Mouse (Mus musculus) cerebellum, adult 9-10 months (tissue): ENCODE data around the gene Sp3.
"Not testable (repeated sequence)": the region's sequence is repeated elsewhere in the genome, so short reads cannot be mapped to it uniquely, and the experiment has no call there.

Experiments used
- DNase-seq: peaks from one replicate; pipeline ENCODE4 v3.0.0; 2022

The Sp3 gene

DNA sequence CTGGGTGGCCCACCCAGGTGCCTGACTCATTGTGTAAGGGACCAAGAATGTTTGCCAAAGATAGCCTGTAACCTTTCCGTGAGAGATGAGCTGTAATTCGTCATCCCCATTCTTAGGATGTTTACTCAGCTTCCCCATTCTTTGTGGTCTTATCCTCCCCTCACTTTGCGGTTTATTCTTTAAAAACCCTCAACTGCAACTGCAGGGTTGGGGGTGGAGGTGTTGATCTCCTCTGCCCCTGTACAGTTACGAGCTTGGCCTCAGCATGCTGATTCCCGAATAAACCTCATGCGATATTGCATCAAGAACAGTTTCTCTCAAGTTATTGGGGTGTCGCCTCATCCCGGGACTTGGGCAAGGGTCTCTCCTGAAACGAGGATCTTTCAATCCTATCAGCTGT, 8.7 kb upstream of the Sp3 start:
- DNase-seq: not testable (repeated sequence)

DNA sequence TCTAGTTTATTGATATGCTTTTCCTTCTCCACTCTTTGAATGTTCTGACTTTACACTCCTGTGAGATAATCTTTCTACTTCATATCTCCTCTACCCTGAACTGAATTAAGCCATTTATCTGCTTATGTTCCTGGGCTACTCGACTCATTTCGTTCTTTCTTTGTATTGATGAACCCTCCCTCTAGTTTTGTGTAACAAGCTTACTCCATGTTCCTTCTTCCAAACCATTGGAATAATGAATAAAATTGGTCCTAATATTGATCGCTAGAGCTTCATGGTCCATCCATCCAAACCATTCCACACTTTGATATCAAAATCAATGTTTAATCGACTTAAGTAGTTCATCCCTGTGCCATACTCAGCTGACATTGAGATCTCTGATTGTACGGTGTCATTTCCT, 6.4 kb upstream of the Sp3 start, which contains the start of gene Gm11084:
Gene Gm11084, minus strand, starts transcription at position 101 of the 400 bp plus-strand sequence.
- DNase-seq: no peak

DNA sequence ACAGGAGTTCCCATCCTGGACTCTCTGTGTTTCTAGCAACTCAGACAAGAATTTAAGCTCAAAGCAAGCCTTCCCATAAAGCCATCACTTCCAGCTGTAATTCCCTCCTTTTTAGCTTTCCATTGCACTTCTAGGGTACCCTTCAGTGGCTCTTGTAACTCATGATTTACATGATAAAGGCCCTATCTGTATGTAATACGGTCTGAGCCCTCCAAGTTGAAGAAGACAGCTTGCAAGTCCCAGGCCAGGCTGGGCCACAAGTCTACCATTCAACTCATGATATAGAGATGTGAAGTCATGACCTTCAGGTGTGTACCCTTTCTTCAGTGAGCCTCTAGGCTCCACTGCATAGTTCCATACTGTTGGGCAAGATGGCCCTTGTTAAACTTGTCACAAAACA, 5.3 kb upstream of the Sp3 start:
- no peak for DNase-seq

DNA sequence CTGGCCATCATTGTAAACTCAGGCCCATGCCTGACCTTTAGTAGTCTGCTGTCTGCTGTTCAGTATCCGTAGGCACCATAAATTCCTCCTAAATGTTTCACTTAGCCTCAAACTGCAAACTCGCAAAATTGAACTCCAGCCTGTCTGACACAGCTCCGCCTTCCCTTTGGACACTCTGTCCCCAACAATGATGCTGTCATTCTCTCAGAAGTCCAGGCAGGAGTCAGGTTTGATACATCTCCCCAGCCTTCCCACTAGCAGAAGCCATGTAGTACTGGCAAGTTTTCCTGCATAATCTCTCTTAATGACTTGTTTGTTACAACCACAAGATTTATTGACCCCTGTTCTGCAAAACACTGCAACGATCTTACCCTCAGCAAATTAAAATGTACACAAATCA, 4.6 kb upstream of the Sp3 start:
- no peak for DNase-seq

DNA sequence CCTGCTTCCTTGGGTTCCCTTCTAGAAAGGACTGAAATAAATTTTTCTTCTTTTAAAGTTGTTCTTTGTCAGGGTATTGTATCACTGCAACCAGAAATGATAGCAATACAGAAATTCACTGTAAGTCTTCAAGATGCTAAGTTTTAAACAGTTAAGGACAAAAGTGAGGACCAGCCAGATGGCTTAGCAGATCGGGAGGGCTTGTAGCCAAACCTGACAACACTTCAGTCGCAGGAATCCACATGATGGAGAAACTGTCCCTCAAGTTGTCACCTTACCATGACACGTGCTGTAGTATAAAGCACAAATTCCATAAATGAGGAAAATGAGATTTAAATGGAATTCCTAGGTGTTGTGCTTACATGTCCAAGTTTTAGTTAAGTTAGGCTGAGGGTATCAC, 3.0 kb upstream of the Sp3 start:
- no peak for DNase-seq

DNA sequence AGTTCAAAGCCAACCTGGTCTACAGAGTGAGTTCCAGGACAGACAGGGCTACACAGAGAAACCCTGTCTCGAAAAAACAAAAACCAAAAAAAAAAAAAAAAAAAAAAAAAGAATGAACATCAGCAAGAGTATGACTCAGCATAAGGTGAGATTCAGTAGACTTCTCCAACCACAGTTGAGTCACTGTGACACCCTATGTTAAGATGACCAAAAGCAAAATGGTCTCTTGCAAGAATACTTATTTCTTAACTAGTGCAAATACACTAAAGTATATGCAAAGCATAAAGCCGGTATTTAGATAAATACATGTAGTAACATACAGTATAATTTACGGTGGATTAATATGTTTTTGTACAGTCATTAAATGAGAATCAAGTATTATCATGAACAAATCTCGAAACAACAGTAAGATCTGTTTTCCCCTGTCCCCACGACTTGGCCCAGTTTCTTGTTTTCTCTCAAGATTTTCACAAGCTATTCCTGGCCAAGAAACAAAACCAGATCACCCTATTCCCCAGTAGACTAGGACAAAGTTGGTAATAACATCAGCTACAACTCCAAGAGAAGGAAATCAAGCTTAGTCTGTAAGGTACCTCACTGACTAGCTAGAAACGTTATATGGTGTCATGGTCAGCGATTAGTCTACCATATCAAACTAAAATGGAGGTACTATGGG, 2.0 kb upstream of the Sp3 start:
- peak; percentile 29 for DNase-seq

DNA sequence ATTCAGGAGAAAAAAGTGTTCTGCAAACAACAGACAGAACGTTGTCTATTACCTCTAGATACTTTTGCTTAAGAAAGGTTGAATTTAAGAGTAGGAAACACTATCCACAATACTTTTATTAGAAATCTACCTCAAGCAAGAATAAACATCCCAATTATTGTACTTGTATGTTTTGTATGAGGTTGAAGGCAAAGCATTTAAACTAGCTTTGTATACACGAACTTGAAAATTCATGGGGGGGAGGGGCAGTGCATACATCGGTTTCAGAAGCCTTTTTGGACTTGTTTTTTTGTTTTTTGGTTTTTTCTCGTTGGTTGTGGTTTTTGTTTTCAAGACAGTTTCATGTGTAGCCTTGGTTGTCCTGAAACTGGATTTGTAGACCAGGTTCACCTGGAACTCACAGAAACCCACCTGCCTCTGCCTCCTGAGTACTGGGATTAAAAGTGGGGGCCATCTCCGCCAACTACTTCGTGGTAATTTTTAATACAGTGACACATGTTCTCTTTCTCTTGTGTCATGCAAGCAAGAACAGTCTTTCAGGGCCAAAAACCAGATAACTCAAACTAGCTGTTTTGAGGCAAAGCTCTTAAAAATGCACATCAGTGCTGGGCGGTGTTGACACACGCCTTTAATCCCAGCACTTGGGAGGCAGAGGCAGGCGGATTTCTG, 1.3 kb upstream of the Sp3 start:
- peak; percentile 38 for DNase-seq

DNA sequence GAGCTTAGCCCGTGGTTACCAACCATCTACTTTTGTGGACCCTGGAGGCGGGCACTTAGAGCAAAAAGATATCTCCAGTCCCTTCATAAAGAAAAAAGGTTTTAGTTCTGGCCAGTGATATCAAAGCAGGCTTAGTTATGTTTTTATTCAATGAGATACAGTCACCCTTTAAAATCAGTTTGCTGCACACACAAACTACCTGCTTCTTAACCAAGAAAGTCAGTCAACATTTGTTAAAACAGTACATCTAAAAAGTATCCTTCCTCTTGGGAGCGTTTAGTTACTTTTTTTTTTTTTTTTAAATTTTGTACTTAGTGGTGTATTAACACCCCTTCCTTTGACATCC, 802 bp upstream of the Sp3 start:
- no peak for DNase-seq

DNA sequence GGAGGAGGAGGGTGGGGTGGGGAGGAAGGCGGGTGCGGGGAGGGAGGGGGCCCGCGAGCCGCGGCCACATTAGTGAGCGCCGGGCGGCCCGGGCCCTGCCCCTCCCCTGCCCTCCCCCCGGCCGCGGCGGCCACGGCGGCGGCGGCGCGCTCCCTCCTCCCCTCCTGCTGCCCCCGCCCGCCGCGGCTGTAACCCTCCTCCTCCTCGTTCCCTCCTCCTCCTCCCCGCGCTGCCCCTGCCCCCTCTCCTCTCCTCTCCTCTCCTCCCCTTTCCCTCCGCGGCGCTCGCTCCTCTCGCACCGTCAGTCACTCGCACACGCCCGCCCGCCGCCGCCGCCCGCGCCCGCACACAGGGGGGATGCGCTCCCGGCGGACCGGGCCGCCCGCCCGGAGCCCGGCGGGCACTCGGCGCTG, 581 bp downstream of the Sp3 start:
- DNase-seq: peak; percentile 80

DNA sequence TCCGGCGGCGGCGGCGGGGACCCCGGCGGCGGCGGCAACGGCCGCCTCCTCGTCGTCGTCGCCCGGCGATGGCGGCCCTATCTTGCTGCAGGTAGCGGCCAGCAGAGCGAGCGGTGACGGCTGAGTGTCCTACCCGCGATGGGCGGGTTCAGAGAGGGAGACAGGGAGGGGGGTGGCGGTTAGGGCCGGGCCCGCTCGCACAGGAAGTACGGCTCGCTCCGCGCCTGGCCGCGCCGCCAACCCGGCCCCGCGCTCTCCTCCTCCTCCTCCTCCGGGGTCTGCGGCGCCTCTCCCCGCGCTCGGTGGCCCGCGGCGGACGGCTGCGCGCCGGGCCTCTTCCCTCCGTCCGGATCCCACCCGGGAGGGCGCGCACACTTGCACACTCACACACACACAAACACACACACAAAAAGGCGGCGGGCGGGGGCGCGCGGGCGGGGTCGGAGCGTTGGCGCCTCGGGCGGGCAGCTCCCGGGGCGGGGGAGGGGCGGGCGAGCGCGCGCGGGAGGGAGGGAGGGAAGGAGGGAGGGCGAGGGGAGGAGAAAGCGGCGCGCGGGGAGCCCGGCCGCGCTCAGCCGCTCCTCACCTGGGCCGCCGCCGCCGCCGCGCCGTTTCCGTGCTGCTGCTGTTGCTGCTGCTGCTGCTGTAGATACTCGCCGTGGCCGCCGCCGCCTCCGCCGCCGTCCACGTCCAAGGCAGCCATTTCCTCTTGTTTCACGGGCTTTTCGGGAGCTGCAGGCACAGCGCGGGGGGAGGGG, 1.2 kb downstream of the Sp3 start:
- peak; percentile 89 for DNase-seq

DNA sequence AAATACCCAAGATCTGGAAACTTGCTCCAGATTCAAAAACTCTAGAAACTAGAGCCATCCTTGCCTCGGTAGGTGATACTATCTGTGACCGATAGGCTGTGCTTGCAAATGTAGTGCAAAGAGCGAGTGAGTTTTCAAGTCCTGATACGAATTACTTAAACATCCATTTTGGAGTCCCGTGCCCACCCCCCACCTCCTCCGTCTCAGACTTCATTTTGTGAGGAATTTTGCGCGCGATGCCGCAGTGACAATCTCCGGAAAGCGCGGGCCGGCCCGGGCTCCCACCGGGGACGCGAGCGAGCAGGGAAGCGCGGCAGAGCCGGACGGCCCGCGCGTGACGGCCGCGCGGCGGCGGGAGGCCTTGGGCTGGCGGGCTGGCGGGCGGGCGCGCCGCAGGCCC, 1.8 kb downstream of the Sp3 start:
- DNase-seq: peak; percentile 69

DNA sequence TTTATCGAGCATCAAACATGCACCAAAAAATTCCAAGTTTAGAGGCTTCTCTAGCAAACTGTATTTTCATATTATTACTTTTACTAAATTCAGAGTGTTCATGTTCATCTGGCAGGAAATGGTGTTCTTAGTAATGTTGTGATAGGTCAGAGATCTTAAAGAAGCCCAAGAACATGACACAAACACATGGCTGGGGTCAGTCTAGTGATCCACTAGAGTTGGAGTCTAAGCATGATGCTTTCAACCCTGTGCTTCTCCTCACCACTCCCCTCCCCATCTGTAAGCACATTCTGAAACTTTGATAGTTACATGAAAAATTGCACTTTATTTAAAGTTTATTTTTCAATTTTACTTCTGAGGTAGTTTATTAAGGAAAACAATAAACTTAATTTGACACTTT, 3.0 kb downstream of the Sp3 start:
- peak; percentile 26 for DNase-seq

DNA sequence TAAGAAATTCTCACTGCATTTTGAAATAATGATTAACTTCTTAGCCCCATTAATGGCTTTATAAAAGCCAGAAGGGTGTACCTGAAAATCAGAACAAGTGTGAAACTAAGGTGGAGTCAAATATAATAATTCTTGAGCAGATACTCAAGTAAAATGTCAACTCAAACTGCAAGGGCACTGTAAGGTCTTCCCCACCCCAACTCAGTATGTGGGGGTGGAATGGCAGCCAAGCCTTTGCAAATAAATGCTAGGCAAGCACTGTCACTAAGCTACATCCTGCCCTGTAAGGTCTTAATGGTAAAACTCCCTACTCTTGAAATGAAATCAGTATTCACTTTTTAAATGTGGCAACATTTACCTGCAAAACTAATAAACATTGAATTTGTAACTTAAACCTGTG, 4.2 kb downstream of the Sp3 start:
- no peak for DNase-seq

DNA sequence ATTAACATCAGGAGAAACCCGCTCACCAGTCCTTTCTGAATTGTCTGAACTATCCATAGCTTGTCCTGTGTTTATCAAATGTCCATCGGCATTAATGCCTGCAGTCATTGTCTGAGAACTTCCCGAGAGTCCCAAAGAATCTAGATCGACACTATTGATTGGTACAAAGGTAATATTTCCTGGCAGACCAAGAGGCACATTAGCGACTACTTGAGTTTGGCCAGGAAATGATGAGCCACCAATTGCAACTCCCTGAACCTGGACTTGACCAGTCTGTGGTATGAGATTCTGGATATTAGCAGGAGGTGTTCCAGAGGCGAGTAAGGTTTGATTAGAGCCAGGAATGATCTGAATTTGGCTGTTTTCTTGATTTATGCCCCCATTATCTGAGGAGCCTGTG, 9.4 kb downstream of the Sp3 start:
- DNase-seq: no peak

DNA sequence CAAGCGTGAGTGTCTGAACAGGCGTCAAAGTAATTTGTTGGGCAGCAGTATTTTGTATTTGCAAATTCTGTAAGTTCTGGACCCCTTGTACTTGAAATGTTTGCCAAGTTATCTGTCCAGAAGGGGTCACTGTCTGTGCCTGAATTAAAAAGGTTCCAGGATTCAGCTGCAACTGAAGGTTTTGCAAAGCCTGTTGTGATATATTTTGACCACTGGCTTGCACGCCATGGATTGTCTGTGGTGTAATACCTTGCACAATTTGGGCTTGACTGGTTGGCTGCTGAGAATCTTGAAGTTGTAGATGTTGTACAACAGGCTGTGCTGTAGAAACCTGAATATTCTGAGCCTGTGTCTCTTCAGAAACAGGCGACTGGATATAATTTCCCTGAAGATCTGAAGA, 9.9 kb downstream of the Sp3 start:
- no peak for DNase-seq

DNA sequence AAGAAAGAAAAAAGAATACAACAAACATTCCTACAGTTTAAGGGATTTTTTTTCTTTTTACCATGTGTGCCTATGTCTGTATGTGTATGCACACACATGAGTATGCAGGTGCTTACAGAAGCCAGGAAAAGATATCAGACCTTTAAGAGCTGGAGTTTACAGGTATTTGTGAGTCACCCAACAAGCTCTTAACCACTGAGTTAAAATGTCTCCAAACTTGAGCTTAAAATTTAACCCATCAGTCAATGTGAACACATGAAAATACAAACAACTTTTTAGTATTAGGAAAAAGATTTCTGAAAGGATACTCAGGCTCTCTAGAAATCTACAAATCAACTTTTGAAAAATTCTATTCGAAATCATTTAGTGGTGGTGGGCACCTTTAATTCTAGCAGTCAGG, 11.7 kb downstream of the Sp3 start:
- no peak for DNase-seq

DNA sequence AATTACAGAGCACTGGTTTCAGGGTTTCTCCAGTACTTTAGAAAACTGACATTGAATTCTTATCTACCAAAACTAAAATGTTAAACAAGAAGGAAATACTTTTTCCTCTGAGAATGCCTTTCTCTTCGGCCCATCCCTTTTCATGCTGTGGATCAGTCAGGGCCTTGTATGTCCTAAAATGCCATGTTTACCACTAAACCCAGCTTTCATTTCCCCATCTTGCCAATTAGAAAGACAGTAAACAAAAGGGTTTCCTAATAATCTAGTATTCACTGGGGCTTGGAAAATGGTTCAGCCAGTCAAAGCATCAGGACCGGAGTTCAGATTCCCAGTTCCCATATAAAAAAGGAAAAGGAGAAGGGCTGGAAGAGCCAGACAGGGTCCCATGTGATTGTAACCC, 14.8 kb downstream of the Sp3 start:
- no peak for DNase-seq

DNA sequence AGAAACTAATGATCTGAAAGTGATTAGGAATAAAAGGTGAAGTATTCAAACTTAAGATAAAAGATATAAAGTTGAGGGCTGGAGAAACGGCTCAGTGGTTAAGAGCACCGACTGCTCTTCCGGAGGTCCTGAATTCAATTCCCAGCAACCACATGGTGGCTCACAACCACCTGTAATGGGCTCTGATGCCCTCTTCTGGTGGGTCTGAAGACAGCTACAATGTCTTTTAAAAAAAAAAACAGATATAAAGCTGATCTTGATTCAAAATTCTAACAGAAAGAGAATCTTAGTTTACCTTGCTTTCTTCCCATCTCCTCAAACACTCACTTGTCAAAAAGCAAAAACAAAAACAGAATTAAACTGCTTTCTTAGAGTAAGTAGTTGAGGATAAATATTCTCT, 23.8 kb downstream of the Sp3 start:
- DNase-seq: no peak

DNA sequence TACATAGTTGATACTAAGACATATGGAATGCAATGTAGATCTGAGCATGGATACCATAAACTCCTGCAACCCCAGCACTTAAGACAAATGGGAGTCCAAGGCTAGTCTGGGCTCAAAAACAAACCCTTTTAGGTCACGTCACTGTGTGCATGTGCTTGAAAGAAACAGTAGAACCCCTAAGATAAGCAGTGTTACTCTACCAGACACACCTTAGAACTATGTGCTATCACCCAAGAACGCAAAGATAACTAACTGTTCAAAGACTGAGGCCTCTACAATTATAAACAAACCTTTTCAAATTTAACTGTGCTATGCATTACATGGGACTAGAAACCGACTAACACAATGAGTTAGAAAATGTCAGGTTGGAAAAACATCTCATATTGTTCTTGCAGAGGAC, 27.3 kb downstream of the Sp3 start:
- no peak for DNase-seq

DNA sequence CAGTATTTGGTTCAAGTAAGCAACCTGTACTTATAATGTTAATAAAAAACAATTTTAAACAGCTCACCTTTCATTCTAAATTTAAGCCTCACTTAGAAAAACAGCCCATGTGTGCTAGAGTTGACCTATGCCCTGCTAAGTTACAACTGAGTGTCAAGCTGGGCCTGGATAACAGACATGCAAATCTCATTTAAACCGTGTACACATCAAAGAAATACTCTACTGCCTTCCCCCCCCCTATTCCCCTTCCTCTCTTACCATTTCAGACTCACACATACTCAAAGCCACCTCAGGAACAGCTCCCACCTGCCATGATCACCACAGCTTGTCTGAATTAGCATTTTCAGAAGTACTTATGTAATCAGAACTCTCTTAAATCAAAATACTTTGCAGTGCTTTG, 44.3 kb downstream of the Sp3 start:
- DNase-seq: no peak

DNA sequence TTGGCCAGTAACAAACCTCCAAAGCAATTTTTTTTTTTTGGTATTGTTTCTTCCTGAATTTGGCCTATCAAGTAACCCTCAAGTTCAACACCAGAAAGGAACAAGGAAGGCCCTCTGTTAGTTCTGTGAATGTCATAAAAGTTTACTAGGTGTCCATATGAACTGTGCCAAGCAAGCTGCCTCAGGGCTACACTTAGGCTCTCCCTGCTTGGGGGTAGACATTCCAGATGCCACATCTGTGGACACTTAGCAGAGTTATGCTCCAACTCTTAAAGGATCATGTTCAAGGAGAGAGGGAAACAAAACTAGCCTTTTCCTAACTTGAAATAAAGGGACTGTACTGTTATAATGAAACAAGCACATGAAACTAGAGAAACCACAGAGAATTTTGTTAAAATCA, 48.1 kb downstream of the Sp3 start:
- DNase-seq: no peak

DNA sequence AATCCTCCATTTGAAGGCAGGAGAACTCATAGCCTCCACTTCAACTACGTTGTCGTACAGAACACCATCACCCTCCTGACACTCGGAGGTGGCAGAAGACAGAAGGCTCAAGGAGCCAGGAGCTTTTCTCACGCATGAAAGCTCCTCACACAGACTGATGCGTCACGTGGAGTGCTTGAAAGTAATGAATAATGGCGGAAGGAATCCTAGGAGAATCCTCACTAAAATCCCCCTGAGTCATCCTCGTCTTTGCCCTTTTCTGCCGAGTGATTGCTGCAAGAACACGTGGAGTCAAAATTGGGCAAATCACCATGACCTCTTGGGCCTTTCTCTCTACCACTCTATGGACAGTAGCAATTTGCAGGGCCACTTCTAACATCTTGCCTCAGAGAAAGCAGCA, 55.3 kb downstream of the Sp3 start:
- no peak for DNase-seq

DNA sequence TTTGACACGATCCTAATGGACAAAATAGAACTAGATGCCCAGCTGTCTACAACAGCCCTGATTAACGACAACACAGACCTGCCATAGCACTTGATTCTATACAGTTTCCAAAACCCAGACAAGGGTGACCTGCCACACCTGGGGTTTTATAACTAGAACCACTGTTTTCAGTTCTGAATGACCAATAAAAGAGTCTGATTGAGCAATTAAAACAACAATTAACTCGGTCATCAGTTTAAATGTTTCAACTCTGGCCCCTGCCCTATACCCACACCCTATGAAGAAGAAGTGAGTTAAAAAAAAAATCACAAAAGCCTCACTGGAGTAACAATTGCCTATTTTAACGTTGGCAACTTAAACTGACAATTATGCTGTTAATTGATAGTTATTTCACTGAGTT, 64.1 kb downstream of the Sp3 start:
- DNase-seq: no peak

DNA sequence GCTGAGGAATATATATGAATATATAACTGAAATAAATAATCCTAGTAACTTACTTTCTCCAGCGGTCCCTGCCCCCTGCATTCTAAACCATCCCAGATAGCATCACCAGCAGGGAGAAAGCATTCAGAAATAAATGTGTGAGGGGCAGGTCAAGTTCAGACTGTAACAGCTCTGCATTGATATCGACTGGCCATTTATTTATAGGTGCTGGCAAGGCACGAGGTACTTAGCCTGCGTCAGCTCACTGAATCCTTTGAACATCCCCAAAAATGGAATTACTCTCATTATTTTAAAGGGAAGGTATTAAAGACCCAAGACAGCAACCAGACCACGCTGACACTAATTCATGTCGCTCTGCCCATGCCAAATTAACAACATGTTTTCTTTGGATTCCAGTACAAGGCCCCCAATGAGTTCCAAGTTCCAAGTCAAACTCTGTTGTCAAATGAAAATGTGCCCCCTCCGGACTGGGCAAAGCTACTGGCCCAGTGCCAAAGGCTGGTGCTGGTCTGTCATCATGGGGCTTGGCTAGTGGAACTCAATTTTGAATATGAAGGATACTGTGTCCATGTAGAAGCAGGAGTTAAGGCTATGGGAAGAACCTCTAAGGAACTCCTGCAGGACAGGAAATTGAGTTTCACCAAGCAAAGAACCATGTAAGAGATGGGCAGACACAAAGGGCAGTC, 64.9 kb downstream of the Sp3 start:
- DNase-seq: no peak
